Mouse (Mus musculus) fat pad, adult 2 months (tissue): ENCODE measurements around the gene Syf2.

Experiments
- DNase-seq: peaks from one replicate; pipeline ENCODE4 v3.0.0-alpha.2; 2011; ENCODE audit warnings: low read depth, low spot score; ENCODE audit errors: extremely low read depth

The Syf2 gene

GRCm38 (mm10) chr4:134923258-134924018 is 7.3 kb upstream of the Syf2 start, which contains the start of gene Rsrp1:
TSS of gene Rsrp1 (plus strand) at chr4:134923592.
- no peak for DNase-seq

DNA sequence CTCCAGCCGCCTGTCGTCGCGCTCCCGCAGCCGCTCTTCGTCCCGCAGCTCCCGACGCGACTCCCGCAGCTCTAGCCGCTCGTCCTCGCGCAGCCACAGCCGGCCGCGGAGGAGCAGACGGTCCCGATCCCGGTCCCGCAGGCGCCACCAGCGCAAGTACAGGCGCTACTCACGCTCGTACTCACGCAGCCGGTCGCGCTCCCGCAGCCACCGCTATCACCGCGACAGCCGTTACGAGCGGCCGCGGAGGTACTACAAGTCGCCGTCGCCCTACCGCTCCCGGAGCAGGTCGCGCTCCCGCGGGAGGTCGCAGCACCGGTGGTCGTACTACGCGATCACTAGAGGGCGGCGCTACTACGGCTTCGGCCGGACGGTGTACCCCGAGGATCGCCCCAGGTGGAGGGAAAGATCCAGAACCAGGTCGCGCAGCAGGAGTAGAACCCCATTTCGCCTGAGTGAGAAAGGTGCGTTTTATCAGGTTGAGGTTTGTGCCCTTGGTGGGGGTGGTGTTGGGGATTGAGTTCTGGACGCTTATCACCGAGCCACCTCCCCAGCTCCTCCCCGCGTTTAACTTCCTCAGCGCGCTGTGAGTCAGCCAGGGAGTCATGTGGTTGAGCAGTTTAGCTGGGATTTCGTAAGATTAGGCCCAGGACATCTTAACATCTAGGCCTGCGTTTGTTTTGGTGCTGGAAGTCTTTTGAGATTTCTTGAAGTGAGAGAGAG is 6.5 kb upstream of the Syf2 start:
- DNase-seq, result no peak

DNA sequence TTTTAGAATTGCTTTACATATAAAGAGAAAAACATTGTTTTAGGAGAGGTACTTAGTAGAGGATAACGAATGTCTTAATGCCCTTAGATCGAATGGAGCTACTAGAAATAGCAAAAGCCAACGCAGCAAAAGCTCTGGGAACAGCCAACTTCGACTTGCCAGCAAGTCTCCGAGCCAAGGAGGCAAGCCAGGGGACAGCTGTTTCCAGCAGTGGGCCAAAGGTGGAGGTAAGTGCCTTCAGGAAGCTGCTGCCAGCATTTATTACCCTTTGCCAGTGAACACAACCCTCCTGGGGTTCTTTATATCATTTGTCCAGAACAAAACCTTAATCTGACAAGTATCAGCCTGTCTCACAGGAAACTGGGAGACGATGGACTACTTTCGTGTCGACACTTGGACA is 5.5 kb upstream of the Syf2 start:
- peak; percentile 70 for DNase-seq

DNA sequence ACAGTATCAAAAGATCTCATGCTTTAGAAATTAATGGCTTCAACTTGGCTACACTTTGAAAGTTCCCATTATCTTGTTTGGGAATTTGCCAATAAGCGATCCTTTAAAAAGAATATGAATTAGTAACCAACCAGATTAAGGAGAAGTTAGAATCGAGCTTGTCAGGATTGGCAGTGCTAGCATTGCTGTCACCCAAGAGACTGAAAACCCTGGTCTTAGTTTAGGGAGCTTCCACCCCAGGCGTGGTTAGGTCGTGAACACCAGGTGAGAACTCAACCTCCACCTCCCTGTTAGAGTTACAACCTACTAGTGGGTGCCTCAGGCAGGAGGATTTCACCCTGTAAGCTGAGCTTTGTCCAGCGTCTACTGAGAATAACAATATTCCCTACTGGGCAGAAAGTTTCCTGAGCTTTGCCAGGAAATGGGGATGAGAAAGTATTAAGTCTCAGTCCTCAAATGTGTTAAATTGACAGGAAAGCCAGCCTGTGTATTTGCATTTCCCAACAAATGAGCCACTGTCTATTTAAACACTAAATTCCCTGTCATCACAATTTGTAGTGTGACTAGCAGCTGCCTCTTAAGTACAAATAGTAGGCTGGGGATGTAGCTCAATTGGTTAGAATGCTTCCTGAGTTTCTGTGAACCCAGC is 2.8 kb upstream of the Syf2 start:
- no peak for DNase-seq

DNA sequence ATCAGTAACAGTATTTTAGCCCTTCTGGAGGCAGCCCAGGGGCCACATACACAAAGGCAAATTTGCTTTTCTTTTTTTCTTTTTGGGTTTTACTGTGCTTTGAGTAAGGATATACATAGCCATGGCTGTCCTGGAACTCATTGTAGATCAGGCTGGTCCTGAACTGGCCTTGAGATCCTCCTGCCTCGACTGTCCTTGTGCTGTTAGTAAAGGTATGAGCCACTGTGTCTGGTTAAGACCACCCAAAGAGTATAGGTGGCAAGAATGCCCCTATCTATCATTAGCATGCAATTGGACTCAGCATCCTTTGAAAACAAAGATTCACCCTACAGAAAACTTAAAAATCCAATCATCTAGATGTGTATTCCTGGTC is 2.2 kb upstream of the Syf2 start:
- DNase-seq, result no peak

DNA sequence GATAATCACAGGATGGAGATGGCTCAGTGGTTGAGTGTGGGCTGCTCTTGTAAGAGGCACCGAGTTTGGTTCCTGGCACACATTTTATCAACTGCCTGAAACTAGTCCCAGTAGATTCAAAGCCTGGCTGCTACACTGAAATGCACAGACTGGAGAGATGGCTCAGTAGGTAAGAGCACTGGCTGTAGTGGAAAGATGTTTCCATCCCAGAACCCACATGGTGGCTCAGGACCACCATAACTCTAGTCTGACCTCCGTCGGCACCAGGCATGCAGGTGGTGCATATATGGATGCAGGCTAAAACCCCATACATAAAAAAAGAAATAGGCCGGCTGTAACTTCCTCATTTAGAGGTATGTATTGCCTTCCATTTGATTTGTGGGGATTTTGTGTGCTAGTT is 1.2 kb upstream of the Syf2 start:
- DNase-seq, result no peak

DNA sequence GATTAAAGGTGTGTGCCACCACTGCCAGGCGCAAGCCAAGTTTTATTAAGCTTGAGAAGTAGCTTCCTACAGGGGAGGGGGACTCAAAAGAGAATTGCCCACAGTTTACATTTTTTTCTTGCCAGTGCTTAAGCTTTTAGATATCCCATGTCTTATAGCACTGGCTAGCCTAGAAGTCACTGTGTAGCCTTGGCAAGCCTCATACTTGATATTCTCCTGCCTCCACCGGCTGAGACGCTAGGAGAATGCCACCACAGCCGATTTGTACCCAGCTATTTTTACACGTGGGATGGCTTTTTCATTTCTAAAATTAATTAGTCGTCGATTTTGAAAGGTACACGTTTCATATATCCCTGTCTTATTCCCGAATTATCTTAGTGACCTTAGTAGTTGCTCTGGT is 508 bp upstream of the Syf2 start:
- no peak for DNase-seq

GRCm38 (mm10) chr4:134937240-134938176 is 6.8 kb downstream of the Syf2 start:
- no peak for DNase-seq

DNA sequence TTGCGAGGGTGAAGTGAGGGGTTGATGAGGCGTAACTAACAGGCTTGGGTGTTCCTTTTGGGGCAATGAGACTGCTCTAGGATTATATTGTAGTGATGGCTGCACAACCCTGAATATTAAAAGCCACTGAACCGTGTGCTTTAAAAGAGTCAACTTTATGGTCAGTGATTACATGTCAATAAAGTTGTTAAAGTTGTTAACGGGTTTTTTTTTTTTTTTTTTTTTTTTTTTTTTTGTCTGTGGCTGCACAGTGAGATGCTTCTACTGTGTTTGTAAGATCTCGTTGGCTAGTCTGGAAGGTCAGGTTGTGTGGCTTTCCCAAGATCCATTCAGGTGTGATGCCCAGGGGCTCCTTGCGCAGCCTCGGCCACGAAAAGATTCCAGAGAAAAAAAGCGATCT is 9.2 kb downstream of the Syf2 start:
- DNase-seq, result no peak

GRCm38 (mm10) chr4:134943758-134944538 is 13.2 kb downstream of the Syf2 start:
- DNase-seq, result no peak

DNA sequence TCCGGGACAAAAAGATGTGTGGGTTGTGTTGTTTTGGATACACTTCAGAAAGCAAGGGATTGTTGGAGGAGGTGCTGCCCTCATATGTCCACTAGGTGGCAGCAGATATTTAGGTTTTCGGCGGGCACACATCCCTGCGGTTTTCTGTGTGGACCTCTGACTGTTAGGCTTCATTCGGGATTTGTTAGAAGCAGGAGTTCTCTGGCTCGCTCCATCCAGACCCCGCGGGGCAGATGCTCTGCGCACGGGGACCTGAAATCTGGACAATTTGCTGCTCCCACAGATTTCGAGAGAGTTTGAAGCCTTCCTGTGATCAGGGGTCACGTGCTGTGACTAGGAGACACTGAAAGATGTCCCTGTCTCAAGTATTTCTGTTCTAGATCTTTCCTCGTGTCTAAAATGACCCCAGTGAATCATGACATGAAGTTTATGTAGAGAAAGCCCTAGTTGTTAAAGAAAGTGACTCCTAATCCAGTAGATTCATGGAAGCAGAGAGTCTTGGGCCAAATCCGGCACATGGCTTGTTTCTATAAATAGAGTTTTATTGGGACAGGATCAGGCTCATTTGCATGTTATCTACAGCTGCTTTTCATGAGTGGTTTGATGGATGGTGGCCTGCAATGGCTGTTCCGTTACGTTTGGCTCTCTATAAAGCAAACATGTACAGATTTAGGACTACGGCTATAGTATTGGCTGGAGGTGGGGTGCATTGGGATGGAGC is 15.5 kb downstream of the Syf2 start:
- no peak for DNase-seq

- no peak for DNase-seq
Observed at GRCm38 (mm10) chr4:134950518-134951091, 19.9 kb downstream of the Syf2 start.

- DNase-seq, result no peak
Observed at GRCm38 (mm10) chr4:134954461-134954860, 23.8 kb downstream of the Syf2 start.

- DNase-seq, result no peak
Observed at GRCm38 (mm10) chr4:134955196-134955595, 24.5 kb downstream of the Syf2 start.

- no peak for DNase-seq
Observed at GRCm38 (mm10) chr4:134955845-134956244, 25.1 kb downstream of the Syf2 start.

- DNase-seq, result no peak
Observed at GRCm38 (mm10) chr4:134956328-134956727, 25.6 kb downstream of the Syf2 start.

DNA sequence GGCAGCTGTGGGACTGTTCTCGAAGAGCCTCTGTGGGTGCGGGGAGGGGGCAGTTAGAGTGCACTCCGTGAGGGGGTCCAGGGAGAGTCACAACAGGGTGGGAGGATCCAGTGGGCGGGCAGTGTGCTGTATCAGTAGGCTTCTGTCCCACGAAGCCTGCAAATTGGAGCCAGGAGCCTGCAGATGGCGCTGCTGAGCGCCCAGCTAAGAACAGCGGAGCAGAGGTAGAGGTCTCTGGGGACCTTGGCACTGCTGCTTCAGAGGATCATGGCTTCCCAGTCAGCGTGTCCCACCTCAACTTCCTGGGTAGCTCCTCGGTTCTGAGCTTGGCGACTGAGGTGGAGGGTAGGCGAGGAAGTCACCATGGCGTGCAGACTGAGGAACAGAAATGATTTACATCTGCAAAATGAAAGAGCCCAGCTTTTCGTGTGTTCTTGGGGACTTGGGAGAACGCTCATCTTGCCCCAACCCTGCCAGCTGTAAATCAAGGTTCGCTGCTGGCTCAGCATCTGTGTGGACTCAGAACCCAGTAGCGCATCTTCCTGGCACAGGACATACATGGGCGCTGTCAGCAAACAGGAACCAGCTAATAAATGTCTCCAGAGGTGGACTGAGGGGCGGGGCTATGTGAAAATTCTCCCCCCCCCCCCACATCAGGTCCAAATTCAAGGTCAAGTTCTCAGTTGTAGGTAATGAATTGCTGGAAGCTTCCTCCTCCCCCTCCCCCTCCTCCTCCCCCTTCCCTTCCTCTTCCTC is 32.5 kb downstream of the Syf2 start:
- DNase-seq, result no peak

DNA sequence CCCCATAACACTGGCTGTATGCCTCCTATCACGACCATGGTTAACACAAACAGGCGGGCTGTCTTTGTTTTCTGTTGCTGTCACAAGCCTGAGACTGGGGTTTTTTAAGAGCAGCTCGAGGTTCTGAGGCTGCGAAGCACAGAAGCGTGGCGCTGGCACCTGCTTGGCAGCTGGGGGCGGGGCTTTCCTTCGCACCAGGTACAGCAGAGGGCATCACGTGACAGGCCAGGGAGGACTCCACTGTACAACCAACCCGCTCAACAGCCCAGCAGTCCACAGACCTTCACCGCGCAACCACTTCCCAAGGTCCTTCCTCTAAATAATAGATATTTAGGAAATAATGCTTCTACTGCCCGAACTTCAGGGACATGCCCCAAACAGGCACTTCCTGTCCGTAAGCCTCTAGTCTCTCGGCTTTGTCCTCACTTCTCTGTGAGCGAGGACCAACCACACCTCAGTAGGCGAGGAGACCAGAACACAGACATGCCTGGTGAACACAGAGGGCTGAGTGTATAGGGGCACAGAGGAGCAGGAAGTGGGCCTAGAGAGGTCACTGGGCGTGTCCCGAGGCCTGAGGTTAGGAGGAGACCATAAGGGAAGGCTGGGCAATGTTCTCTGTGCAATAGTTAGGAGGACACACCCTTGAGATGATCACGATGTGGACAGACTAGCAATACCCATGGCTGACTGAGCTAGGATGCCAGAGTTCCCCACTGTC is 37.3 kb downstream of the Syf2 start:
- DNase-seq, result no peak
